8 mouse cellular contexts compared by ENCODE assay signal in genomic region chr4:46485696-46486417, GRCm38 (mm10). TPM values are rescaled to one million over a fixed set of nuclear protein-coding genes. Genes with fewer than 3 reads are reported as not detected.
A peak's percentile ranks its signal among the peaks of the same experiment; 100 is the strongest.
DNase-seq lines count a peak whose midpoint lies in the region; ATAC-seq and TF ChIP-seq lines count a peak whose summit lies in the region.

No protein-coding gene starts in this region.

- no peaks in the 10 kb centered on the region for H3K27me3 ChIP-seq in kidney, embryonic 15.5 days
- no peaks in the 10 kb centered on the region for H3K27me3 ChIP-seq in lung, embryonic 15.5 days
- no peaks in the 10 kb centered on the region for H3K27me3 ChIP-seq in spleen, adult 2 months (ENCODE audit: control insufficient read depth, insufficient read depth, low read length)

- ATAC-seq in granulocyte monocyte progenitor cell, adult 5-6 weeks (replicated peaks; ENCODE audit: poor library complexity, severe bottlenecking): peak; percentile 74
- ATAC-seq in kidney, embryonic 15.5 days (replicated peaks; ENCODE audit: low FRiP score): 0 out of 2 replicates have a peak, but pooled peaks have one; percentile 27
- no peak for ATAC-seq in lung, embryonic 15.5 days (ENCODE audit: borderline replicate concordance, extremely low read depth, low FRiP score, low TSS enrichment)

- H3K27ac ChIP-seq in kidney, embryonic 15.5 days: peak overlapping the region; percentile 64
- peak overlapping the region; percentile 37; the same call in 1 of the 2 replicates for H3K27ac ChIP-seq in lung, embryonic 15.5 days
- peak overlapping the region; percentile 87 for H3K27ac ChIP-seq in spleen, adult 2 months (ENCODE audit: insufficient read depth, low read length)

- no peak overlapping the region for H3K4me3 ChIP-seq in kidney, embryonic 15.5 days (replicated peaks)
- H3K4me3 ChIP-seq in lung, embryonic 15.5 days: no peak overlapping the region
- peak overlapping the region; percentile 12; the same call in 1 of the 2 replicates for H3K4me3 ChIP-seq in spleen, adult 2 months (ENCODE audit: extremely low read depth, insufficient read depth, insufficient read length)

- peak overlapping the region; percentile 19; the same call in 1 of the 2 replicates for H3K4me2 ChIP-seq in kidney, embryonic 15.5 days
- H3K4me2 ChIP-seq in lung, embryonic 15.5 days: no peak overlapping the region

- peak; percentile 55; the same call in 1 of the 2 replicates for TF ChIP-seq POLR2A in spleen, adult 2 months (IDR thresholded peaks at IDR 0.05; ENCODE audit: low read depth, low read length)

- no peaks in the 10 kb centered on the region for H3K36me3 ChIP-seq in kidney, embryonic 15.5 days
- no peaks in the 10 kb centered on the region for H3K36me3 ChIP-seq in lung, embryonic 15.5 days
- no peaks in the 10 kb centered on the region for H3K36me3 ChIP-seq in spleen, adult 2 months (ENCODE audit: control insufficient read depth, insufficient read depth, low read length)

- TF ChIP-seq CTCF in spleen, adult 2 months (IDR thresholded peaks at IDR 0.05; ENCODE audit: extremely low read depth, insufficient read depth, insufficient read length, insufficient replicate concordance): no peak

- peak; percentile 54 to 71 for DNase-seq in CD8-positive naive resting alpha-beta T cell, adult 2 months (ENCODE audit: low read depth in 2 of 2, low spot score in 2 of 2)
- DNase-seq in adrenal gland, adult 8-10 months: peak; percentile 70
- DNase-seq in spleen, adult 2 months (ENCODE audit: low read depth in 1 of 2, low spot score in 2 of 2): peak; percentile 58 to 88
- DNase-seq in cerebellum, adult 18-20 months: no peak
- no peak for DNase-seq in cerebellum, adult 11-12 months

- no peaks in the 10 kb centered on the region for H3K9me3 ChIP-seq in kidney, embryonic 15.5 days (replicated peaks)
- H3K9me3 ChIP-seq in lung, embryonic 15.5 days: no peaks in the 10 kb centered on the region

- H3K9ac ChIP-seq in kidney, embryonic 15.5 days: no peak overlapping the region
- no peak overlapping the region for H3K9ac ChIP-seq in lung, embryonic 15.5 days

- H3K4me1 ChIP-seq in kidney, embryonic 15.5 days: peaks cover 17% of the 10 kb centered on the region; the same call in 1 of the 2 replicates
- peaks cover 19% of the 10 kb centered on the region for H3K4me1 ChIP-seq in lung, embryonic 15.5 days
- peaks cover 16% of the 10 kb centered on the region; the same call in 1 of the 2 replicates for H3K4me1 ChIP-seq in spleen, adult 2 months (ENCODE audit: control insufficient read depth, insufficient read depth, insufficient read length)

- 28% methylated on average over 14 of the region's 14 CpGs for WGBS in kidney, embryonic 15.5 days
- WGBS in lung, embryonic 15.5 days: 33% methylated on average over 14 of the region's 14 CpGs
- WGBS in spleen, adult 2 months: 24% methylated on average over 14 of the region's 14 CpGs

RNA-seq across cellular contexts. Expression of gene Nans, which starts 3.2 kb away (rescaled TPM):
- total RNA-seq in adrenal gland, adult 8-10 months (2022): 10 to 100 TPM; 35.0 to 43.4 (median 38.6) TPM
- 77.2 and 94.3 TPM in 2 replicates for total RNA-seq in granulocyte monocyte progenitor cell, adult 5-6 weeks (2014; fragmentation: Nextera tagmentation)
- 86.2 and 97.0 TPM in 2 replicates for total RNA-seq in granulocyte monocyte progenitor cell, adult 5-6 weeks (2017)
- polyA plus RNA-seq in kidney, embryonic 15.5 days (2015; fragmentation: Nextera tagmentation; extraction: Ambion mirVana): 73.0 and 82.4 TPM in 2 replicates
- polyA plus RNA-seq in lung, embryonic 15.5 days (2015; fragmentation: Nextera tagmentation; extraction: Ambion mirVana): 84.7 and 90.6 TPM in 2 replicates
- 19.7 and 22.6 TPM in 2 replicates for polyA plus RNA-seq in spleen, adult 2 months (2012; rRNA removed)

RNA-seq across cellular contexts. Expression of gene Anp32b, which starts 35.2 kb away (rescaled TPM):
- 100 to 1,000 TPM; 104 to 129 (median 117) TPM for total RNA-seq in adrenal gland, adult 8-10 months (2022)
- 672 and 724 TPM in 2 replicates for total RNA-seq in granulocyte monocyte progenitor cell, adult 5-6 weeks (2014; fragmentation: Nextera tagmentation)
- total RNA-seq in granulocyte monocyte progenitor cell, adult 5-6 weeks (2017): 142 and 159 TPM in 2 replicates
- polyA plus RNA-seq in kidney, embryonic 15.5 days (2015; fragmentation: Nextera tagmentation; extraction: Ambion mirVana): 339 and 351 TPM in 2 replicates
- polyA plus RNA-seq in lung, embryonic 15.5 days (2015; fragmentation: Nextera tagmentation; extraction: Ambion mirVana): 290 and 292 TPM in 2 replicates
- polyA plus RNA-seq in spleen, adult 2 months (2012; rRNA removed): 19.1 and 26.6 TPM in 2 replicates

RNA-seq across cellular contexts. Expression of gene Trim14, which starts 50.1 kb away (rescaled TPM):
- total RNA-seq in adrenal gland, adult 8-10 months (2022): 10 to 100 TPM in 2 of 4 experiments, 1 to 10 TPM in 2; 5.1 to 12.2 (median 8.2) TPM
- total RNA-seq in granulocyte monocyte progenitor cell, adult 5-6 weeks (2014; fragmentation: Nextera tagmentation): 21.1 and 34.2 TPM in 2 replicates
- 15.6 and 16.3 TPM in 2 replicates for total RNA-seq in granulocyte monocyte progenitor cell, adult 5-6 weeks (2017)
- 1.8 and 2.7 TPM in 2 replicates for polyA plus RNA-seq in kidney, embryonic 15.5 days (2015; fragmentation: Nextera tagmentation; extraction: Ambion mirVana)
- 2.2 and 2.7 TPM in 2 replicates for polyA plus RNA-seq in lung, embryonic 15.5 days (2015; fragmentation: Nextera tagmentation; extraction: Ambion mirVana)
- polyA plus RNA-seq in spleen, adult 2 months (2012; rRNA removed): 26.9 and 45.0 TPM in 2 replicates

Comparison
In these comparisons a context has a peak if more than half of its experiments do, and no peak if none do; other contexts are left out.
1. DNase-seq: peak in CD8-positive naive resting alpha-beta T cell, adult 2 months (2 of 2), adrenal gland, adult 8-10 months (single experiment) and spleen, adult 2 months (2 of 2); none in cerebellum, adult 18-20 months (0 of 2) and cerebellum, adult 11-12 months (single experiment).
2. H3K27ac ChIP-seq: peak in every context shown above with its lines; median percentile 87 in spleen, adult 2 months; 64 in kidney, embryonic 15.5 days; 37 in lung, embryonic 15.5 days.
3. RNA of gene Anp32b, which starts 35.2 kb away (polyA plus RNA-seq): 339 to 351 TPM in kidney, embryonic 15.5 days and 290 to 292 TPM in lung, embryonic 15.5 days; 19.1 to 26.6 TPM in spleen, adult 2 months; every median in the first group is over 10 times any median in the second.